Mouse (Mus musculus): ENCODE results near the gene Lpar1.

DNA sequence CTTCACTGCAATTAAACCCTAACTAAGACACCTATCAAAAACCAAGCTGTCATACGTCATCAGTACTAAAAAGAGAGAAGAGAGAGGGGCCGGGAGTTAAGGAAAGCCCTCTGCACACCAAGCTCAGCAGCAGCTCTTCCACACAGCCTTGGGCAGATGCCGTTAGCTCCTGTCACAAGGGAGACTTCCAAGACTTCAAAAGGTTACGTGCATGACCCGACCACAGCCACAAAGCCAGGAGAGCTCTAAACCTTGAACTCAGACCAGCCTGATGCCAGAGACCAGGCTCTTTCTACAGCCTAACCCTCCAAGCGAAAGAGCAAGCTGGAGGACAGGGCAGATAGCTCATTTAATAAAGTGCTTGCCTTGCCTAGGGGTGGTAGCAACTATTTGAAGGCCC is 46.2 kb downstream of the Lpar1 start:
- TF ChIP-seq GATA1 (IDR thresholded peaks at IDR 0.05; ENCODE audit: low read length): no peak
- TF ChIP-seq TAL1 (IDR thresholded peaks at IDR 0.05; ENCODE audit: low read length): no peak

Data from erythroblast, embryonic 14.5 days (primary cell).